Mouse (Mus musculus): ENCODE measurements around the gene Gbp6. TPM values are rescaled to one million over a fixed set of nuclear protein-coding genes. Genes with fewer than 3 reads are reported as not detected.
"Not testable (repeated sequence)": the region's sequence is repeated elsewhere in the genome, so short reads cannot be mapped to it uniquely, and the experiment has no call there.

The Gbp6 gene
- polyA plus RNA-seq, 2 experiments = 1.0 to 1.1 TPM

- H3K27ac ChIP-seq; H3K27me3 ChIP-seq (ENCODE audit: control insufficient read depth, insufficient read depth, low read length); H3K9me3 ChIP-seq (ENCODE audit: control insufficient read depth, low read length); H3K4me2 ChIP-seq (ENCODE audit: low read depth); H3K36me3 ChIP-seq (replicated peaks; ENCODE audit: control insufficient read depth, insufficient read depth, low read depth); H3K9ac ChIP-seq (replicated peaks); H3K4me1 ChIP-seq (replicated peaks; ENCODE audit: control insufficient read depth in 2 of 2, insufficient read depth in 2 of 2, low read length in 1 of 2); DNase-seq (ENCODE audit: low read depth in 3 of 3, low spot score in 3 of 3); H3K4me3 ChIP-seq (ENCODE audit: insufficient read depth in 1 of 2, low read depth in 2 of 2, low read length in 2 of 2); ATAC-seq (ENCODE audit: insufficient read depth): not testable (repeated sequence)
- 25% methylated on average over 3 of the region's 3 CpGs for WGBS (ENCODE audit: insufficient replicate concordance)
Observed at GRCm38 (mm10) chr5:105236040-105236439, 57.5 kb downstream of the Gbp6 start.

Other genes starting within 250 kb of the Gbp6 start
- gene Gbp9, start 154.2 kb downstream of the Gbp6 start, polyA plus RNA-seq (2012; rRNA removed) = 0.51 and 0.85 TPM in 2 replicates
- gene Gbp9, start 154.2 kb downstream of the Gbp6 start, polyA plus RNA-seq (2014; fragmentation: Nextera tagmentation; extraction: Ambion mirVana) = 1.3 and 1.4 TPM in 2 replicates
- gene Gbp8, start 154.2 kb downstream of the Gbp6 start, polyA plus RNA-seq (2012; rRNA removed) = 1.4 and 2.0 TPM in 2 replicates
- gene Gbp8, start 154.2 kb downstream of the Gbp6 start, polyA plus RNA-seq (2014; fragmentation: Nextera tagmentation; extraction: Ambion mirVana) = 1.6 and 2.0 TPM in 2 replicates
- gene Gbp4, start 154.1 kb downstream of the Gbp6 start, polyA plus RNA-seq (2012; rRNA removed) = 0.81 and 0.88 TPM in 2 replicates
- 0.58 and 0.67 TPM in 2 replicates for gene Gbp4, start 154.1 kb downstream of the Gbp6 start, polyA plus RNA-seq (2014; fragmentation: Nextera tagmentation; extraction: Ambion mirVana)
- gene Gbp10, start 54.2 kb downstream of the Gbp6 start, polyA plus RNA-seq (2012; rRNA removed) = 0.08 and 0.11 TPM in 2 replicates
- gene Gbp10, start 54.2 kb downstream of the Gbp6 start, polyA plus RNA-seq (2014; fragmentation: Nextera tagmentation; extraction: Ambion mirVana) = 0.14 TPM in 1 of 2 replicates, not detected in the other
- 0.13 and 0.27 TPM in 2 replicates for gene Gm43302, start within 50 bp of the Gbp6 start, polyA plus RNA-seq (2012; rRNA removed)
- gene Gm43302, start within 50 bp of the Gbp6 start, polyA plus RNA-seq (2014; fragmentation: Nextera tagmentation; extraction: Ambion mirVana) = 0.13 TPM in 2 replicates
- 3.2 and 3.5 TPM in 2 replicates for gene Lrrc8b, start 122.1 kb upstream of the Gbp6 start, polyA plus RNA-seq (2012; rRNA removed)
- gene Lrrc8b, start 122.1 kb upstream of the Gbp6 start, polyA plus RNA-seq (2014; fragmentation: Nextera tagmentation; extraction: Ambion mirVana) = 3.8 and 4.8 TPM in 2 replicates
- gene Lrrc8c, start 225.7 kb upstream of the Gbp6 start, polyA plus RNA-seq (2012; rRNA removed) = 6.2 and 6.5 TPM in 2 replicates
- 18.0 and 22.4 TPM in 2 replicates for gene Lrrc8c, start 225.7 kb upstream of the Gbp6 start, polyA plus RNA-seq (2014; fragmentation: Nextera tagmentation; extraction: Ambion mirVana)

All from liver, embryonic 14.5 days (tissue).